Mouse (Mus musculus) erythroblast, embryonic 14.5 days (primary cell): Measurements from ENCODE around the gene Exosc2.

Experiments used
- GATA1 ChIP-seq: IDR thresholded peaks from 2 replicates; pipeline ENCODE4 v1.6.1; 2012; ENCODE audit warnings: low read length, inconsistent platforms, mixed read lengths
- TAL1 ChIP-seq: IDR thresholded peaks from 3 replicates; pipeline ENCODE4 v1.6.1; 2012; ENCODE audit warnings: low read length, inconsistent platforms, mixed read lengths

DNA sequence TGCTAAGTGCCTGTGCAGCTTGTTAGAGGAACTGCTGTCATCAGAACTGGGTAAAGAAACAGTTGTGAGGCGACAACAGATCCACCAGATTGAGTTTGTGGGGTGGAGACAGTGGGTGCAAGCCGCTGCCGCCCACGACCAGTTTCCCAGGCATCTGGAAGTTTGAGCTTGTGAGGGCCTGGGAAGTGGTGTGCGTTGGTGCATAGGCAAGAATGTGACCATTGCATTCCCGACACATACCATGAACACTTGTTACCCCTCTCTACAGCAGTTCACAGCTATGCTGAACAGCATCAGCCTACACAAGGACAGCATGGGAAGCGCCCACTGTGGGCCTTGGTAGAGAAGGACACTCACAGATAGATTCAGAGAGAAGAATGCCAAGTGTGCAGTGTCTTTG lies 45.5 kb downstream of the Exosc2 start:
- no peak for TF ChIP-seq GATA1
- no peak for TF ChIP-seq TAL1
